Mouse (Mus musculus): ENCODE data around the gene Esd.

Gene Esd

GRCm38 (mm10) chr14:74792793-74793192 lies 60.7 kb downstream of the Esd start:
- CTCF ChIA-PET = no interaction called here

- CTCF ChIA-PET = interaction anchor here (0.6 kb wide), 1 partner anchor 89 kb away, joined by 3 read pairs; no protein-coding TSS in a partner anchor
Observed at GRCm38 (mm10) chr14:74794931-74795330, 62.8 kb downstream of the Esd start.

- CTCF ChIA-PET = interaction anchor here (0.5 kb wide), 1 partner anchor 208 kb away, joined by 10 read pairs; no protein-coding TSS in a partner anchor
Observed at GRCm38 (mm10) chr14:74797386-74798062, 65.4 kb downstream of the Esd start.

GRCm38 (mm10) chr14:74798063-74798890 lies 66.2 kb downstream of the Esd start:
- CTCF ChIA-PET = no interaction called here

All from spleen, embryonic (tissue).